Mouse (Mus musculus) myocyte (in vitro differentiated cells): ENCODE data around the gene Prkra.

Experiments used
- CEBPB ChIP-seq: IDR thresholded peaks from 2 replicates; pipeline ENCODE4 v1.6.1; 2011; ENCODE audit warnings: mild to moderate bottlenecking, moderate library complexity; ENCODE audit not compliant: poor library complexity, insufficient read depth, severe bottlenecking
- E2F4 ChIP-seq: IDR thresholded peaks from one replicate; pipeline ENCODE4 v1.6.1; 2011; ENCODE audit warnings: mild to moderate bottlenecking, control low read depth, moderate library complexity; ENCODE audit not compliant: insufficient read depth
- MAX ChIP-seq: IDR thresholded peaks from one replicate; pipeline ENCODE4 v1.6.1; 2011; ENCODE audit warnings: low read depth, mild to moderate bottlenecking, control low read depth
- MYOD1 ChIP-seq, 3 experiments: IDR thresholded peaks; one replicate each; pipeline ENCODE4 v1.6.1; 2011; ENCODE audit warnings: control low read depth in 2 of 3, low read depth in 2 of 3, mild to moderate bottlenecking in 2 of 3, moderate library complexity in 1 of 3; ENCODE audit not compliant: insufficient read length in 2 of 3, control insufficient read depth in 1 of 3
- POLR2A ChIP-seq: IDR thresholded peaks from one replicate; pipeline ENCODE4 v1.6.1; 2011; ENCODE audit warnings: low read depth, mild to moderate bottlenecking, control low read depth, moderate library complexity; ENCODE audit not compliant: insufficient read length
- POLR2AphosphoS2 ChIP-seq: IDR thresholded peaks from one replicate; pipeline ENCODE4 v1.6.1; 2011; ENCODE audit warnings: low read depth, control low read depth; ENCODE audit not compliant: insufficient read length
- REST ChIP-seq: IDR thresholded peaks from one replicate; pipeline ENCODE4 v1.6.1; 2011; ENCODE audit warnings: mild to moderate bottlenecking, control low read depth, moderate library complexity; ENCODE audit not compliant: insufficient read depth, insufficient read length
- SRF ChIP-seq: IDR thresholded peaks from one replicate; pipeline ENCODE4 v1.6.1; 2011; ENCODE audit warnings: low read depth; ENCODE audit not compliant: control insufficient read depth, insufficient read length
- TCF12 ChIP-seq: IDR thresholded peaks from one replicate; pipeline ENCODE4 v1.6.1; 2011; ENCODE audit warnings: mild to moderate bottlenecking, control low read depth; ENCODE audit not compliant: poor library complexity, insufficient read depth, severe bottlenecking
- TCF3 ChIP-seq: IDR thresholded peaks from one replicate; pipeline ENCODE4 v1.6.1; 2011; ENCODE audit warnings: low read depth, control low read depth; ENCODE audit not compliant: insufficient read length
- USF1 ChIP-seq: IDR thresholded peaks from one replicate; pipeline ENCODE4 v1.6.1; 2011; ENCODE audit warnings: low read depth, mild to moderate bottlenecking, control low read depth, moderate library complexity

GRCm38 (mm10) chr2:76658551-76658950, 10.7 kb upstream of the Prkra start:
- TF ChIP-seq POLR2A (no peak), E2F4 (no peak), TCF3 (no peak), SRF (no peak), MAX (no peak), CEBPB (no peak), TCF12 (no peak), USF1 (no peak), POLR2AphosphoS2 (no peak), MYOD1 (IDR thresholded peaks at IDR 0.05; ENCODE audit: control insufficient read depth in 1 of 3, insufficient read length in 2 of 3, low read depth in 2 of 3) (no peak), REST (no peak)
